Mouse (Mus musculus) spleen, postnatal 4 days (tissue): ENCODE results near the gene Fgd4.
"Not testable (repeated sequence)": the region's sequence is repeated elsewhere in the genome, so short reads cannot be mapped to it uniquely, and the experiment has no call there.

ENCODE experiments used
- DNase-seq, 2 experiments: peaks; one replicate each; pipeline ENCODE4 v3.0.0; 2022; ENCODE audit warnings: low spot score in 2 of 2

The Fgd4 gene

GRCm38 (mm10) chr16:16542956-16543441 is 57.4 kb downstream of the Fgd4 start:
- no peak for DNase-seq

GRCm38 (mm10) chr16:16539396-16539795 is 61.0 kb downstream of the Fgd4 start:
- not testable (repeated sequence) for DNase-seq

DNA sequence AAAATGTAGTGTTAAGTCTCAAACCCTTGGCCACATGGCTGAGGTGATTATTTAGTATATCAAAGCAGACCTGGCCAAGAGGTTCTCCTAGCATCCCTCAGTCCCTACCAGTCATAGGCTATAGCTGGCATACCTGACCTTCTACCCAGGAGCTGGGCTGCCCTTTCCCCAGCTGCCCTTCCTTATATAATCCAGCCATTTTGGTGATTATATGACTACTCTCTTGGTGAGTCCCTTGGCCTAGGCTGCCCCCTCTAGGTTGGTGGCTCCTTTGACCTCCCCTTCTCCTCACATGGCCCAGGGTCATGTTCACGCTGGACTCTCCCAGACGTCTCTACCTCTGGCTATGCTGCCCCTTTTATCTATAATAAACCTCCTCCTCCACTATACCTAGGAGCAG is 65.1 kb downstream of the Fgd4 start:
- no peak for DNase-seq

GRCm38 (mm10) chr16:16528014-16528413 is 72.3 kb downstream of the Fgd4 start:
- peak in 1 of 2 experiments; percentile 42 for DNase-seq

DNA sequence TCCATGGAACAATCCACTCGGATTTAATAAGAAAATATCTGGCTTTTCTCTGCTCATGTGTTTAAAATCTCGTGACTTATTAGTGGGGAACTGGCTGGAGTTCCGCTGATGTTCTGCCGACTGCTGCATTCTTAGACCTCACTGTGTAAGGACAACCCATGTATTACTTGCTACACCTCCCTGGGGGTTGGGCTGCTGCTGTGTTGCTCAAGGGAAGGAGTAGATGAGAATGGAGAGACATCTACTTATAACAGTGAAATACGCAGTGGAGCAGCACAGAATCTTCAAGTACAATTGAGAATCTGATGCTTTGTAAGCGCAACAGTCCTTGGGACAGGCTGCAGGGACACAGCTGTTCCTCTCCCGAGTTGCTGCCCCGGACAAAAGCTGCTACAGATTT is 73.1 kb downstream of the Fgd4 start:
- DNase-seq, result peak in 1 of 2 experiments; percentile 53

- DNase-seq, result no peak
Measured at GRCm38 (mm10) chr16:16526741-16527105, 73.6 kb downstream of the Fgd4 start.

- DNase-seq, result peak in 1 of 2 experiments; percentile 33
Measured at GRCm38 (mm10) chr16:16526097-16526740, 74.1 kb downstream of the Fgd4 start.

DNA sequence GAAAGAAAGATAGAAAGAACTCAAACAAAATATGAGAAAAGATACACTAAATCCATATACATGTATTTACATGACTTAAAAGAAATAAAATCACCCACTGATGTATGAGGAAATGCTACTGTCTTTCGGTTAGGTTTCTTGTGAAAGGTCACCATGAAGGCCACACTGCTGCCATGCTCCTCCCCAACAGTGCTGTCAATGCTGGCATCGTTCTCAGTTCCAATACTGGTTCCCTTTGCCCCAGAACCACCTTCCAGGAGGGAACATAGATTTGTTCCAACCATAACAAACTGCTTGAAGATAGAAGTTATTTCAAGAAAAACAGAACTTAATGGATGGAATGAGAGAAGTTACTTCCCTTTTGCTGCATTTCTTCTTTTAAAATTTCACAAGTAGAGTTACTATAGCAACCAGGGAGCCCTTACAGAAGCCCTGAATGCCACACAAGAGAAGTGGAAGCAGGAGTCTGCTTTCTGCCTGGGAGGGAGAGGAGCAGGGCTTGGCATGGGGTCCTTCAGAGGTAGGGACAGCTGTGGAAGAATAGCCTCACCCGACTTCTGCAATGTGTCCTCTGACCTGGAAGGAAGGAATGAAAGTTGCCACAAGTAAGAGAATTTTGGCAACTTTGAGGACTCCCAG is 75.0 kb downstream of the Fgd4 start:
- no peak for DNase-seq

DNA sequence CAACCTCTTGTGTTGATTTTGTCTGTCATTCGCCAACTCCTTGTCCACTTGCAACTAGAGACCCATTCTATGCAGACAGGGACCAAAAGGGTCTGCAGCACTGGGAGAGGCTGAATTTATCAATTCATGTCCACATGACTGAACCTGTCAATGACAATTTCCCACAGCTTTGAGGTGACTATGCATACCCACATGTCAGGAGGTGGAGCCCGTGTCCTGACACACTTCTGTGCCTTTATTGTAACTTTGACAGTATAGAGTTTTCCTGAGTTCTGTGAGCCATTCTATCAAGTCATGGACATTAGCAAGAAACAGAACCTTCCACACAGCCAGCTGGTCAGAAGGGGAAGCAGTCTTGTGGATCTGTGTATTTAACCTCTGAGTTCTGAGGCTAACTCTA is 76.7 kb downstream of the Fgd4 start:
- peak in 1 of 2 experiments; percentile 19 for DNase-seq

DNA sequence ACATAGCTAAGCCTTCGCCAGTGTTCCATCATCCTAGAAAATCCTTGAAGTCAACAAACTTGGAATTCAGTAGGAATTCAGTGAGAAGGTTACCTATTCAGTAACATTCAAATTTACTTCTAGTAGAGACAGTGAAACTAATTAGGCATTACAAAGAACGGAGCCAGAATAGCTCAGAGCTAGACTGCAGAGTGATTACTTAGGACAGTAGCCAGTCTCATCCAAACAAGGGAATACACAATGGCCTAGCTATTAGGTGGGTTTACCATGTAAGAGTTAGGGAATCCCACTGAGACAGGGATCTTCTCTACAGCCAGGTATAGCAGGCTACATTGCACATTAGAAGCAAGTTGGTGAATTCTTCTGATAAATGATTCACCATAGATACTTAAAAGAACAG is 77.5 kb downstream of the Fgd4 start:
- DNase-seq, result not testable (repeated sequence)

DNA sequence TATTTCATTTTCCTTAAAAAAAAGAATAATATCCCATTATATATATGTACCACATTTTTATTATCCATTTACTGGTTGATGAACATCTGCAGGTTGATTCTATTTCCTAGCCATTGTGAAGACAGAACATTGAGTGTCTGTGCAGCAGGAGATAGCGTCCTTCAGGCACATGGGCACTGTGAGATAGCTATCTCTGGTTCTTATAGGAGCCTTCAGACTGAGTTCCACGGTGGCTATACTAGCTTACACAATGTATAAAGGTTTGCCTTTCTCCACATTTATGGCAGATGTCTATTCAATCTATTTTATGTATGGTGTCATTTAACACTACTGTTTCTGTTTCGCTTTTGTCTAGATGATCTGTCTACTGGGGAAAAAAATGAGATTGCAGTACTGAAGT is 98.9 kb downstream of the Fgd4 start:
- DNase-seq, result no peak

DNA sequence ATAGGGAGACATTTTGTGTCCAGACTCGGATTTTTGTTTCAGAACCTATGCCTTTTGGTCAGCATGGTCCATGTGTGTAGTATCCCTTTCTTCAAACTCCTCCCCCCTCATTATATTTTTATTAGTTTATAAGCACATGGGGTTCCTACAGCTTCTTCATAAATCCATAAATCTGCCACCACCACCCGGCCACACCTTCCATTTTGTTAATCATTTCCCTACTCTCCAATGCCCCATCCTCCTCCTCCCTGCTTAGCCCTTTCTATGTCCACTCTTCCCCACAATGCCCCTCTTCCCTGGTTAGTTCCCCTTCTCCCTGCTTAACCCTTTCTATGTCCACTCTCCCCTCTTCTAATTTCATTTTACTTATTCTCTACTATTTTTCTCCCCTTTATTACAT is 99.4 kb downstream of the Fgd4 start:
- no peak for DNase-seq

DNA sequence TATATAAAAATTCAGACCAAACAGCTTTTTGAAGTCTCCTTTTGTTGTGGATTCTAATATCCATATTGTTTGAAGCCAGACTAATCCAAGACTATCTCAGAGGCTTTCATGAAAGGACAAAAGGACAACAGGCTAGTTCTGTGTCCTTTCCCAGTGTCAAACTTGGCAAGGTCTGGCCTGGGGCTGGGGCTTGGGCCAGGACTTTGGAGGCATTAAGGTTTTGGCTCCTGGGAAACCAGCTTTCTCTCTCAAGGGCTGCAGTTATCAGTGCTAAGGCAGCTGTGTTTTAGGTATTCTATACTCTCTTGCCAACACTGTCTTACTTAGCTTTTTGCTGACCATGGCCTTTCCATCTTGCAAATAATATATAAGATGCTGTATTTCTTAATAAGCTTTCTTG is 101.6 kb downstream of the Fgd4 start:
- DNase-seq, result no peak

DNA sequence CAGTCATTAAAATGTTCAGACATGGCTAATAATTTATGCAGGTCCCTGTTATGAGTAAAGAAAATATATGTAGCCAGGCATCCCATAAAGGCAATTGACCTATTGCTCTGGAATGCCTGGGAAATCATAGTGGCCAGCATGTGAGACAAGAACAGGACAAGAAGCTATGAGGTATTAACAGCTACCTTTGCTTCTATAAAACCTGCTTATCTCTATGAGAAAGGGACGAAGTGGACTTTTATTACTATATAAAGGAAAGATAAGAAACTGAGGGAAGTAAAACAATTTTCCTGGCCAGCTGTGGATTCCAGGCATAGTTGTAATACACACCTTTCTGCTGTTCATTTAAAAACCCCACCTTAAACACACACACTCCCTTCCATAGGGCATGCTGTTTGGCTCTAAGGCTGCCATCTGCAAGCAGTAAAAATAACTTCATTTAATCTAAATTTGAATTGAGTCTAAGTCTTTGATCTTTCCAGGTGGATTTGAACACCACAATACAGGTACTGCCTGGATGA is 114.8 kb downstream of the Fgd4 start:
- no peak for DNase-seq

- DNase-seq, result no peak
Measured at GRCm38 (mm10) chr16:16484601-16485000, 115.7 kb downstream of the Fgd4 start.

GRCm38 (mm10) chr16:16473451-16473850 is 126.9 kb downstream of the Fgd4 start:
- not testable (repeated sequence) for DNase-seq

GRCm38 (mm10) chr16:16450021-16450420 is 150.3 kb downstream of the Fgd4 start:
- no peak for DNase-seq

- no peak for DNase-seq
Measured at GRCm38 (mm10) chr16:16438436-16438835, 161.9 kb downstream of the Fgd4 start.

DNA sequence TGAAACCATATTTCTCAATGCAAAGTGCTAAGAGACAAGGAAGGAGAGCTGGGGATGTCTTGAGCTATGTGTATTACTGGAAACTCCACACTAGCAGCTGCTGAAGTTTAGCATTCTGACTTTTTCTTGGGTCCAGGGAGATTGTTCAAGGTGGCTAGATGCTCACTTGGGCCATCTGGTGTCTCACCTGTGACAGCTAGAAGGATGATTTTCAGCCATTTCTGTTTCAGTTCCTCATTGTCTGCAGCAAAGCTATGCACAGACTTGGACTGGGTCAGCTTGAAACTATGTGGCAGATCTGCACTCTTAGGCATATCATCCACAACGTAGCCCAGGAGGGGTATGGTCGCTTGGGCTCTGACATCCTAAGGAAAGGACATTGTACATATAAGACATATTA is 177.9 kb downstream of the Fgd4 start:
- DNase-seq, result no peak

DNA sequence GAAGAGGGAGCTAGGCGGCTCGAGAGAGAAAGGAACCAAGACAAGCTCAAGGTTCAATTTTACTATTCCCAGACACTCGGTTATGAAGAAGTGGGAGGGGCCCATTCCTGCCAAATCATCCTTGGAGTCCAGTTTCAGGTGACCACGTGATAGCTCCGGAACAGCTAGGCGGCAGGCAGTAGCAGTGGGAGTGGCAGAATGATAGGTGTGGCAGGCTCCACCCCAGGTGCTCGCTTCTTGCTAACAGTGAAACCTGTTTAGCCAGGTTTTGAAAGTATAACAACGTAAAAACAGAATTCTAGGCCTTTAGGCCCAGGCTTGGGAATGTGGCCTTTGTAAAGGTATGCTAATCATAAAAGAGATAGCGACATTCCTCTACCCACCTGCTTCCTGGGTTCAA is 233.1 kb downstream of the Fgd4 start:
- DNase-seq, result not testable (repeated sequence)
